Mouse (Mus musculus): ENCODE data around the gene L3mbtl2.
"Not testable (repeated sequence)": the region's sequence is repeated elsewhere in the genome, so short reads cannot be mapped to it uniquely, and the experiment has no call there.

Gene L3mbtl2

DNA sequence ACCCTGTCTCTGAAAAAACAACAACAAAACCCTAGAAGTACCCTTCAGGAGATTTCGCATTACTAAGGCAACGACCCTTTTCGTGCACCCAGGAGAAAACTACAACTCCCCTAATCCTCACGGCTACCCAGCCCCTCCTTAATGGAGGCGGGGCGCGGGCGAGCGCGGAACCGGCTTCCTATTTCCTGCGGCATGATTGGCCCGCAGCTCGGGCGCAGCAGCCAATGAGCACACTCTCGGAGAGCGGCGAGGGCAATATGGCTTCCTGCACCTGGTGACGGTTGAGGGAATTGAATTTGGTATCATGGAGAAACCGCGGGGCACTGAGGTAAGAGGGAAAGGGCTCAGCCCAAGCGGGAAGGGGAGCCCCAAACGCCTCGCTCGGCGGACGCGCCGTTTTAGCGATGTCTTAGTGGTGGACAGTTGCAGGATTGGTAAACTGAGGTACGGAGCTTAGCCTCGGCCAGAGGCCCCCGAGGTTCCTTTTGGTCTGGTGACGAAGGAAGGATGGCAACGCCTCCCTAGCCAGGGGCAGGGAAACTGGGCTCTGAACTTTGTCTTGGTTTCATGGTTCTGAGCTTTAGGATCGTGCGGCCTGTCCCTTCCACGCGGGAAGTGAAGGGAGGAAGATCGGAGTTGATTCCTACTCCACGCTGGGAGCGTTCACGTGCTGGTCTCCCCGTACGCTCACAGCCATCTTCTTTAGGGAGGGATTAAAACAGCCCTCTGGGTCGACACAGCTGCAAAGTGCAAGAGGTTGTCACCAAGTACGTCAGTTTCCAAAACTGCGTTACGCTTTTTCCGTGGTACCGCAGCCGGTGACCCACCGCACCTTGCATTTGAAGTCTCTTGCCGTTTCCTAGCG is at the start of gene L3mbtl2:
L3mbtl2 (plus strand) TSS at position 193 of the 865 bp plus-strand sequence.
- peak; percentile 90 for DNase-seq (ENCODE audit: low spot score)

DNA sequence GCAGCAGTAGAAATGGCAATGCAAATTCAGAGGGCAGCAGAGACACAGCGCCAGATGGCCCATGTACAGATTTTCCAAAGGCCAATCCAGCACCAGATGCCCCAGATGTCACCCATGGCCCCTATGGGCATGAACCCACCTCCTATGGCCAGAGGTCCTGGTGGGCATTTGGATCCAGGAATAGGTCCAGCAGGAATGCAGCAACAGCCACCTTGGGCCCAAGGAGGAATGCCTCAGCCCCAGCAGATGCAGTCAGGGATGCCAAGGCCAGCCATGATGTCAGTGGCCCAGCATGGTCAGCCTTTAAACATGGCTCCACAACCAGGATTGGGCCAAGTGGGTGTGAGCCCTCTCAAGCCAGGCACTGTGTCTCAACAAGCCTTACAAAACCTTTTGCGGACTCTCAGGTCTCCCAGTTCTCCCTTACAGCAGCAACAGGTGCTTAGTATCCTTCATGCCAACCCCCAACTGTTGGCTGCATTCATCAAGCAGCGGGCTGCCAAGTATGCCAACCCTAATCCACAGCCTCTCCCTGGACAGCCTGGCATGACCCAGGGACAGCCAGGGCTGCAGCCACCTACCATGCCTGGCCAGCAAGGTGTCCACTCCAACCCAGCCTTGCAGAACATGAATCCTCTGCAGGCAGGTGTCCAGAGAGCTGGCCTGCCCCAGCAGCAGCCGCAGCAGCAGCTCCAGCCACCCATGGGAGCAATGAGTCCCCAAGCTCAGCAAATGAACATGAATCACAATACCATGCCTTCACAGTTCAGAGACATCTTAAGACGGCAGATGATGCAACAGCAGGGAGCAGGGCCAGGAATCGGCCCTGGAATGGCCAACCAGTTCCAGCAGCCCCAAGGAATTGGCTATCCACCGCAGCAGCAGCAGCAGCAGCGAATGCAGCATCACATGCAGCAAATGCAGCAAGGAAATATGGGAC is 13.9 kb upstream of the L3mbtl2 start:
- DNase-seq (ENCODE audit: low spot score), result no peak

DNA sequence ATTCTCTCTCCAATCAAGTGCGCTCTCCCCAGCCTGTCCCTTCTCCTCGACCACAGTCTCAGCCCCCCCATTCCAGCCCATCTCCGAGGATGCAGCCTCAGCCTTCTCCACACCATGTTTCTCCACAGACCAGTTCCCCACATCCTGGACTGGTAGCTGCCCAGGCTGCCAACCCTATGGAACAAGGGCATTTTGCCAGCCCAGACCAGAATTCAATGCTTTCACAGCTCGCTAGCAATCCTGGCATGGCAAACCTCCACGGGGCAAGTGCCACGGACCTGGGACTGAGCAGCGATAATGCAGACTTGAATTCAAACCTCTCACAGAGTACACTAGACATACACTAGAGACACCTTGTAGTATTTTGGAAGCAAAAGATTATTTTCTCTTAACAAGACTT is 13.1 kb upstream of the L3mbtl2 start:
- no peak for DNase-seq (ENCODE audit: low spot score)

DNA sequence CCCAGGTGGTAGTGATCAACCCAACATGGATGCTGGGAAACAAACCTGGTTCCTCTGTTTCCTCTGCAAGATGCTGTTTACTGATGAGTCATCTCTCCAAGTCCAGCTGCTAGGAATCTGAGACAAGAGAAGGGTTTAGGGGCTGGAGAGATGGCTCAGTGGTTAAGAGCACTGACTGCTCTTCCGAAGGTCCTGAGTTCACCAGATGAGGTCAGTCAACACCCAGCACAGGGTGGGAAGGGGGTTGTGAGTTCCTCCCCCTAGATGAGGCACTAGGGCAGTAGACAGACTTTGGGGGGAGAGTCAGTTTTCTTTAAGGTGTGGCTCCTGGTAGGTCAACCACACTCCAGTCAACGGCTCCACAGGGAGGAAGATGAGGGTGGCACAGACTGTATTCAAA is 2.0 kb upstream of the L3mbtl2 start:
- DNase-seq (ENCODE audit: low spot score), result no peak

DNA sequence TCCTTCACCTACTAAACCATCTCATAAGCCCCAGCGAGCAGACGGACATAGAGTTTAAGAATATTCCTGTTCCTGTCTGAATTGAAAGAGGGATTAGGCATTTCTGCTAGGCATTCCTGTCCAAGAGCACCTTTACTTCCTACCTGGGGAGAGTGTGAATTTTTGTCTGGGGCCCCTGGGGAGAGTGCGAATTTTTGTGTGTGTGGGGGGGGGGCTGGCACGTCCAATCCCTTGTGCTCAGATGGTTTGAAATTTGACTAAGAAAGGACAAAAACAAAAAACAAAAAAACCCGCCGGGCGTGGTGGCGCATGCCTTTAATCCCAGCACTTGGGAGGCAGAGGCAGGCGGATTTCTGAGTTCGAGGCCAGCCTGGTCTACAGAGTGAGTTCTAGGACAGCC is 408 bp upstream of the L3mbtl2 start:
- DNase-seq (ENCODE audit: low spot score), result no peak

DNA sequence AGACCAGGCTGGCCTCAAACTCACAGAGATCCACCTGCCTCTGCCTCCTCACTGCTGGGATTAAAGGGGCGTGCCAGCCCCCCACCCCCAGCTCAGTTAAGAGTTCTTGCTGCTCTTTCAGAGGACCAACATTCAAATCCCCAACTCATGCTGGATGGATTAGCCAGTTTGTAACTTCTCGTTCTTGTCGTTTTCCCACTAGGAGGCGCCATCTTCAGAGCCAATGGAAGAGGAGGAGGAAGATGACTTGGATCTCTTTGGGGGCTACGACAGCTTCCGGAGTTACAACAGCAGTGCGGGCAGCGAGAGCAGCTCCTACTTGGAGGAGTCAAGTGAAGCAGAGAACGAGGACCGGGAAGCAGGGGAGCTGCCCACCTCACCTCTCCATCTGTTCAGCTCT is 3.3 kb downstream of the L3mbtl2 start:
- DNase-seq (ENCODE audit: low spot score), result peak; percentile 22

DNA sequence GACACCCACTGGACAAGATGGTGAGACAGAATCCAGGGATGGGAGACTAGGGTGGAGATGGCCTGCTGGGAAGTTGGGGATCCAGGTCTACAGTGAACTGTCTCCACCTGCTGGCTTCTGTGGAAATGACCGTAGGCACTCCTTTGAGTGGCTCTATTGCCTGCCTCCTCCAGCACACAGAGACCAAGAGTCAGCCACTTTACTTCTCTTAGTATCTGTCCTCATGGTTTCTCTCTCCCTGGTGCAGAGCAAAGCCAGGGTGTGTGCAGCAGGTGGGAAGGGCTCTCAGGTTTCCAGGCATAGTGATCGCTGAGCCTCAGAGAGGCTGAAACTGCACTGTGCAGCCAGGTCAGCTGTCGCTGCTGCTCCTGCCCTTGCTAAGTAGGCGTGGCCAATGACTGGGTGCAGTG is 6.5 kb downstream of the L3mbtl2 start:
- peak; percentile 16 for DNase-seq (ENCODE audit: low spot score)

DNA sequence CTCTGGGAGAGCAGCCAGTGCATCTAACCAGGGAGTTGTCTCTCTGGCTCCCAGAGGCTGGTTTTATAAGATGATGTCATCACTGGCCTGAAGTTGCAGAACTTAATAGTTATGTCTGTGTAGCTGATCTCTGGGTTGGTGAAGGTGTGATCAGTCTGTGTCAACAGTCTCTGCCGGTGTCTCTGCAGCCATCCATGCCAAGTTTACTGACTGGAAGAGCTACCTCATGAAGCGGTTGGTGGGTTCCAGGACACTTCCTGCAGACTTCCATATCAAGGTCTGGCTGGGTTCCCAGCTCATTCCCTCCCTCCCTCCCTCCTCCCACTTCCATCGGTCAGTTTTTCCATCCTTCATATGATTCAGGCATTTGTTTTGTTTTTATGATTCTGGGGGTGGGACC is 12.9 kb downstream of the L3mbtl2 start:
- no peak for DNase-seq (ENCODE audit: low spot score)

DNA sequence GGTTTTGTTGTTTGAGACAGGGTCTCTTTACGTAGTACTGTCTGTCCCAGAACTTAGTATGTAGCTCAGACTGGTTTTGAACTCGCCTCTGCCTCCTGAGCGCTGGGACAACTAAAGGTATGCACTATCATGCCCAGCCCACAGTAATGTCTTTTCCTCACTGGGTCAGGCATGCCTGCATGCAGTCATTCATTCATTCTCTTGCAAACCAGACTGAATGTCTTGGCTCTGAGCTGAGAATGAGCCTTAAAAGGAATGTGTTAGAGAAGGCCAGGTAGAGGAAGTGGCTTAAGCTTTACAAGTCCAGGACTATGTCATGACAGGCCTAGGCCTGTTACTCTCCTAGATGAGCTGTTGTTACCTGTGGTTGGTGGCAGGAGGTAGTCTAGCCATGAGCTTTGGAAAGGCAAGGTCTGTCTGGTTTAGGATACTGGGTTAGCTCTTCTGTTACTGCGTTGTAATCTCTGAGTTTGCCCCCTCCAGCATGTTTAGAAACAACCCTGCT is 16.7 kb downstream of the L3mbtl2 start:
- DNase-seq (ENCODE audit: low spot score), result no peak

DNA sequence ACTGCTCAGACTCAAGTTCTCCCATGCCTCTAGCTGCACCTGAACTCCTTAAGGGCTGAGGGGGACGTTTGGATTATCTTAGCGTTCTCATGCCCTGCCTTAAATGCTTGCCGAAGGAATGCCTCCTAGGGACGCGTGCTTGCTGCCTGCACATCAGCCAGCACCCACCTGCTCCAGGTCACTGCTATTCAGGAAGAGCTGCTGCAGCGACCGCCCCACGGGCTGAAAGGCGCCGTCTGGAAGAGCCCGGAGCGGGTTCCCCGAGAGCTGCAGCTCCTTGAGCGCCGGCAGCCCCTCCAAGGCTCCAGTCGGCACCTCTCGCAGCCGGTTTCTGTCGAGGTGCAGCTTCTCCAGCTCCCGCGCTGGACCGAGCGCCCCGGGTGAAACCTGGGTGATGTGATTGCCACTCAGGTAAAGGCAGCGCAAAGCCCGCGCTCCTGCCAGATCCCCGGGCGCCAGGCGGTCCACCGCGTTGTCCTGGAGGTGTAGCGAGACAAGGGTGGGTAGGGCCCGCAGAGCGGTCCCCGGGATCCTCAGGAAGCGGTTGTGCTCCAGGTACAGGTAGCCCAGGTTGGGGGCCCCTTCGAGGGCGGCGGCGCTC is 29.8 kb downstream of the L3mbtl2 start:
- DNase-seq (ENCODE audit: low spot score), result no peak

DNA sequence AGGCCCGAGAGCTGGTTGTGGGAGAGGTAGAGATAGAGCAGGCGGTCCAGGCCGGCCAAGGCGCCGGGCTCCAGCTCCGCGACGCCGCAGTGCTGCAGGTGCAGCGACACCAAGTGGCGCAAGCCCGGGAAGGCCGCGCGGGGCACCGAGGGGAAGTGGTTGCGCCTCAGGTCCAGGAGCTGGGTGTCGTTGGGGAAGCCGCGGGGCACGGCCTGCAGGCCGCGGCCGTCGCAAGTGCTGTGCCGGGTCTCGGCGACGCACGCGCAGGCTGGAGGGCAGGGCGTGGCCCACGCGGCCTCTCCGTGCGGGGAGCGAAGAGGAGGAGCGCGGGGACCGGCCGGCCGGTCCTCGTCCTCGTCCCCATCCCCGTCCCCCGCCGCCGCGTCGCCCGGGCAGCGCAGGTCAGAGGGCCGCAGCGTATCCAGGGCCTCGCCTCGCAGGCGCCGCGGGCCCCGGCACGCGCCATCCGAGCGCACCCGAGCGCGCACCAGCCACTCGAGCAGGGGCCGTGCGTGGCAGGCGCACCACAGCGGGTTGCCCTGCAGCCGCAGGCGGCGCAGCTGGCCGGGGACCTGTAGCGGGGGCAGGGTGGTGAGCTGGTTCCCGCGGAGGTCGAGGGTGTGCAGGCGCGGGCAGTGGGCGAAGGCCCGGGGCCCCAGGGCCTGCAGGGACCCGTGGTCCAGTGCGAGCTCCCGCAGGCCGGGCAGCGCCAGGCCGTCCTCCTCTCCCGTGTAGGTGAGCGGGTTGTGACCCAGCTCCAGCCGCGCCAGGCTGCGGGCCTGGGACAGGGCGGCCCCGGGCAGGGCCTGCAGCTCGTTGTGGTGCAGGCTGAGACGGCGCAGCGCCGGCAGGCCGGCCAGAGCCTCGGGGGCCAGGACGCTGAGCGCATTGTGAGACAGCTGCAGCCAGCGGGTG is 30.5 kb downstream of the L3mbtl2 start:
- DNase-seq (ENCODE audit: low spot score), result peak; percentile 50

DNA sequence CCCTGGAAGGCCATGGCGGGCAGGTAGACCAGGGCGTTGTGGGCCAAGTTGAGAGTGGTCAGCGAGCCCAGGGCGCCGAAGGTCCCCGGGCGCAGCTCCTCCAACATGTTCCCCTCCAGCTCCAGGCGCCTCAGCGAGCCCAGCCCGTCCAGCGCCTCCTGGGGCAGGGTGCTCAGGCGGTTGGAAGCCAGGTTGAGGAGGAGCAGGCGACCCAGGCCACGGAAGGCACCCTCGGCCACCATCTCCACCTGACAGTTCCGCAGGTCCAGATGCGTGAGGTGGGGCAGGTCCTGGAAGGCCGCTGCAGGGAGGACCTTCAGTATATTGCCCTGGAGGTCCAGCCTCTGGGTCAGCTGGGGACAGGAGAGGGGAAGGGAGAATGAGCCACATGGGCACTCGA is 31.2 kb downstream of the L3mbtl2 start:
- DNase-seq (ENCODE audit: low spot score), result no peak

DNA sequence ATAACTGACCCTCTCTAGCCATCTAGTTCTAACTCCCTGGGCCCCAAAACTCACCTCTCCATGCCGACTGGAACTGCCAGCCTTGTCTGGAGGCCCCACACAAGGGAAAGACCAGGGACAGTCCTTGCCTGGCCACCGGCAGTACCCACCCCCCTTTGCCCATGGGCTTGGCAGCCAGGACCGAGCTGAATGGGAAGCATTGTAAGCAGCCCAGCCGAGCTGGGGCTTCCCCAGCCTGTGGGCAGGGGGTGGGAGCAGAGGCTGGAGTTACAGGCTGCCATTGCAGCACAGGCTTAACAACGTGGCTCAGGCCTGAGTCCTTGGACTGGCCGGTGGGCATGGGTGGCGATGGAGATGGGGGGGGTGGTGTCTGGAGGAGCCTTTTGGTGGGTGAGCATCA is 33.5 kb downstream of the L3mbtl2 start, which contains the start of gene Chadl:
Chadl (minus strand) TSS at position 113 of the 400 bp plus-strand sequence.
- no peak for DNase-seq (ENCODE audit: low spot score)

DNA sequence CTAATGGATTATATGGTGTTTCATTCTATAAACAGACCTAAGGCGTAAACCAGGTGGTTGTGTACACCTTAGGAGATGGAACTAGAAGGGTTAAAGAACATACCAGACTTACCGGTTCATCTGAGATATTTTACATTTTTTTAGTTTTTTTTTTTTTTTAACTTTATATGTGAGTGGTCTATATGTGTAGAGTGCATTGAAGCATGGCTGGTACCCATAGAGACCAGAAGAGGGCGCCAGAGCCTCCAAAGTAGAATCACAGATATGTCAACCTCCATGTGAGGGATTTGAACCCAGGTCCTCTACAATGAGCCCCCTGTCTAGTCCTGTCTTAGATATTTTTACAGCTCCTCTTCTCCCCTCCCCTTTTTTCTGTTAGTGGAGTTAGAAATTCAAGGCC is 34.2 kb downstream of the L3mbtl2 start:
- DNase-seq (ENCODE audit: low spot score), result peak; percentile 53

DNA sequence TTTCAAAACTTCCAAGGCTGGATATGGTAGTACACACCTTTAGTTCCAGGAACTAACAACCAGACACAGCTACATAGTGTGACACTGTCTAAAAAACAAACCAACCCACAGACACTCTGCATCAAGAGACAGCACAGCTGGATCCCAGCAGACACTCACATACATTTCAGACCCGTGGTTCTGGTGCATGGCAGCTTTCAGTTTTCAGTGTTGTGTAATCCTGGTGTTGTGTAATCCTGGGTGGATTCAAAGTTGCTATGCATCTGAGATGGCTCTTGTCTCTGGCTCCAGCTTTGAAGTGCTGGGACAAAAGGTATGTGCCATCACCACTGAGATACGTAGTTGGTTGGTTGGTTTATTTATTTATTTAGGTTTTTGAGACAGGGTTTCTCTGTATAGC is 34.8 kb downstream of the L3mbtl2 start:
- no peak for DNase-seq (ENCODE audit: low spot score)

DNA sequence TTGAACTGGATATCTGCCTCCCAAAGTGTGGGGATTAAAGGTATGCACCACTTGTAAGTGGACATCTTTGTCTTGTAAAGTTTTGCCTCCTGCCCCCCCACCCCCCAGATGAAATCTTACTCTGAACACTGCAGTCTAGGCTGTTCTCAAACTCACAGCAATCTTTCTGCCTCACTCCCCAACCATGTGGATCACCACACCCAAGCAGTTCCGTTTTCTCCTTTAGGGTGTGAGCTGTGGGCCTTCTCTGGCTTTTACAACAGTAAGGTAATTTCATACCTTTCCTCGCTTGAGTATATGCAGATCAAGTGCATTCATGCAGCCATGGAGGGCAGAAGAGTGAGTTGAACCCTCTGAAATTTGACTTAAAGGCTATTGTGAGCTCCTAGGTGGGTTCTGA is 36.5 kb downstream of the L3mbtl2 start:
- no peak for DNase-seq (ENCODE audit: low spot score)

DNA sequence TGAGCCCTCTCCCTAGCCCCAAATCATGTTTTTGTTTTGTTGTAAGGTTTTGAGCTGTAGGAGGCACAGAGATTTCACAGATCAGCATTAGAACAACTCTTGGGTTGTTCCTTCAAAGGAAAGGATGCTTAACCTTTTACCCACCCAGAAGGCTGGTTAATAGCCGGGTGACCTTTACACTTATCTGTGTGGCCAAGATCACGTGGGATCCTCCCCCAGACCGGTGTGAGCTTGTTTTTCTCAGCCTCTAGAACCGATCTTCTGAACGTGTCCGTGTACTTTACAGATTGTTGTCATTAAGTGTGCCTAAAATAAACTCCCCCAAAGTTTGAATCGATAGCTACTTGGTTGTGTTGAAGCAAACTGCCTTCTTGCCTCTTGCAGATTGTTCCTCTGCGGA is 36.9 kb downstream of the L3mbtl2 start:
- DNase-seq (ENCODE audit: low spot score), result no peak

DNA sequence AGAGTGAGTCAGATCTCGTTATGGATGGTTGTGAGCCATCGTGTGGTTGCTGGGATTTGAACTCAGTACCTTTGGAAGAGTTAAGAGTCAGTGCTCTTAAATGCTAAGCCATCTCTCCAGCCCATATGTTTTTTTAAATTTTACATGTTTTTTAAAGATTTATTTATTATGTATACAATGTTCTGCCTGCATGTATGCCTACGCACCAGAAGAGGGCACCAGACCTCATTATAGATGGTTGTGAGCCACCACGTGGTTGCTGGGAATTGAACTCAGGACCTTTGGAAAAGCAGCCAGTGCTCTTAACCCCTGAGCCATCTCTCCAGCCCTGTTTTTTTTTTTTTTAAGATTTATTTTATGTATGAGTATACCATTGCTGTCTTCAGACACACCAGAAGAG is 37.7 kb downstream of the L3mbtl2 start:
- not testable (repeated sequence) for DNase-seq (ENCODE audit: low spot score)

DNA sequence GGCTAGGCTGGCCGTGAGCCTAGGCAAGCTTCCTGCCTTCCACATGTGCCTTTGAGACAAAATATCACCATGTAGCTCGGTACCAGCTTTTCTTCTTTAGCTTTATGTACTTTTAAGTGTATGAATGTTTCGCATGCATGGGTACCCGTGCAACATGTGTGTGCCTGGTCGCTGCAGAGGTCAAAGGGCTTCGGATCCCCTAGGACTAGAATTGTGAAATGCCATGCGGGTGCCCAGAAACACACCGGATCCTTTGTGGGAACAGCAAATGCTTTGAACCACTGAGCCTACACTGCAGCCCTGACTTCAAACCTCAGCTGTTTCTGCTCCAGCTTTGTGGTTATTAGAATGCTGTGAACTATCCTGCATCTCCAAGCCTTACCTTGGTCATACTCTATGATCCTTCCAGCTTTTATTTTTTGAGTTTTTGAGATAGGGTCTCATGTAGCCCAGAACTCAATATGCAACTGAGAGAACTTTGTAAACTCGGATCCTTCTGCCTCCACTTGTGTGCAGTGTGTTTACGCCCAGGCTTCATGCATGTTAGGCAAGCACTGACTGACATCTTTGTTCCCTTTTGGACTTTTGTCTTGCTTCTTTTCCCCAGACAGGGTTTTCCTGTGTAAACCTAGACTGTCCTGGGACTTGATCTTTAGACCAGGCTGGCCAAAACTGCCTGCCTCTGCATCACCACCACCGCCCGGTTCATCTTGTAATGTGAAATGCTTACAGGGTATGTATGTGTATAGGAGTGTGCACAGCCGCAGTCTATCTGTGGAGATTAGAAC is 38.8 kb downstream of the L3mbtl2 start:
- DNase-seq (ENCODE audit: low spot score), result no peak

DNA sequence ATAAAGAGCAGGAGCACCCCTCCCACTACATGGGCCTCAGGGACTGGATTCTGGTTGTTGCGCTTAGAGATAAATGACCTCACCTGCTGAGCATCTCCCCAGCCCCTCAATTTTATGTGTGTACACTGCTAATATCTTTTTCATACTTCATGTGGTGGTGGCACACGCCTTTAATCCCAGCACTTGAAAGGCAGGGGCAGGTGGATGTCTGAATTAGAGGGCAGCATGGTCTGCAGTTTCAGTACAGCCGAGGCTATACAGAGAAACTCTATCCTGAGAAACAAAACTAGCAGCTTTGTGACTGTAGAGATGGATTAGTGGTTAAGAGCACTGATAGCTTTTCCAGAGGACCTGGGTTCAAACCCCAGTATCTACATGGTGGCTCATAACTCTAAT is 39.4 kb downstream of the L3mbtl2 start:
- no peak for DNase-seq (ENCODE audit: low spot score)
